Mouse (Mus musculus) heart, embryonic 13.5 days (tissue): ENCODE measurements at regions not wholly inside any gene's neighbourhood (a gene's known extent, or its start where the extent isn't known, plus 50 kb on each side); places are given as distances from the start of the nearest gene placed in this dataset.

Source experiments
- ATAC-seq: fragments of 200-750 bp; cut with Nextera tagmentation; 2 replicates; pipeline ENCODE4 v1.8.0; 2017; ENCODE audit warnings: moderate TSS enrichment; ENCODE audit not compliant: insufficient number of reproducible peaks, low FRiP score, low TSS enrichment; ENCODE audit errors: extremely low read depth
- H3K27ac ChIP-seq: fragments of 300-500 bp; sonication (generic); replicated peaks from 2 replicates; pipeline ENCODE4 v1.5.1; 2015; ENCODE audit warnings: moderate library complexity, mild to moderate bottlenecking, inconsistent platforms
- H3K27me3 ChIP-seq: fragments of 300-500 bp; sonication (generic); replicated peaks from 2 replicates; pipeline ENCODE4 v1.6.1; 2015; ENCODE audit warnings: mild to moderate bottlenecking, inconsistent platforms
- H3K36me3 ChIP-seq: fragments of 300-500 bp; sonication (generic); 2 replicates; pipeline ENCODE4 v1.6.1; 2015; ENCODE audit warnings: mild to moderate bottlenecking, inconsistent platforms
- H3K4me1 ChIP-seq: fragments of 300-500 bp; sonication (generic); 2 replicates; pipeline ENCODE4 v1.6.1; 2015; ENCODE audit warnings: inconsistent platforms
- H3K4me2 ChIP-seq: fragments of 300-500 bp; sonication (generic); 2 replicates; pipeline ENCODE4 v1.6.1; 2015; ENCODE audit warnings: inconsistent platforms, mild to moderate bottlenecking, moderate library complexity
- H3K4me3 ChIP-seq: fragments of 300-500 bp; sonication (generic); 2 replicates; pipeline ENCODE4 v1.5.1; 2015; ENCODE audit warnings: moderate library complexity, mild to moderate bottlenecking, inconsistent platforms
- H3K9ac ChIP-seq: fragments of 300-500 bp; sonication (generic); 2 replicates; pipeline ENCODE4 v1.6.1; 2015; ENCODE audit warnings: inconsistent platforms, mild to moderate bottlenecking, moderate library complexity
- H3K9me3 ChIP-seq: fragments of 300-500 bp; sonication (generic); 2 replicates; pipeline ENCODE4 v1.6.1; 2016; ENCODE audit warnings: inconsistent platforms
- WGBS: fragments of 180-500 bp; shearing (Covaris S2); methylation state at CpG from one replicate; pipeline ENCODE4 v1.1.7; 2015; ENCODE audit warnings: mixed read lengths; 5-methylcytosine and 5-hydroxymethylcytosine counted together

GRCm38 (mm10) chr13:48160161-48160560 is 100.9 kb upstream of the Id4 start:
- WGBS = 67% methylated on average over 5 of the region's 5 CpGs
- Histone ChIP-seq H3K4me3 (no peak overlapping the region), H3K36me3 (no peaks in the 10 kb centered on the region), H3K9me3 (no peaks in the 10 kb centered on the region), H3K4me2 (peak overlapping the region; percentile 64; the same call in 1 of the 2 replicates), H3K9ac (no peak overlapping the region), H3K27ac (no peak overlapping the region), H3K27me3 (no peaks in the 10 kb centered on the region), H3K4me1 (peaks cover 16% of the 10 kb centered on the region)
- no peak for ATAC-seq

DNA sequence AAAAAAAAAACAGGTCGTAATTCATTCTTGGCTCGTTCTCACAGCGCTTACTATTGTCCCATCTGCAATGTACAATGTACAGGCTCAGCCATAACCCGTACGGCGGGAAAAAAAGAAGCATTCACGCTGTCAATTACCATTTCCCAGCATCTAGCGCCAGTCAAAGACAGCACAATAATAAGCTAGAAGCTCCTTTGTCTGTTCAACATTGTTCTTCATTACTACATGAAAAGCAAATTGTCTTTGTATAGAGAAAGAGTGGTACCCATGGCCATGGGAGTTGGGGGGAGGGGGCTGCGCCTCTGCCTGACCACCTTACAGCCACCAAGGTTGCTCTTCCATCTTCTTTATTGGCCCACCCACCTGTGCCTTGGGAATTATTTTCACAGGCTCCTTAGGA is 99.7 kb upstream of the Id4 start:
- no peak for ATAC-seq
- Histone ChIP-seq H3K4me2 (no peak overlapping the region), H3K27ac (no peak overlapping the region), H3K36me3 (no peaks in the 10 kb centered on the region), H3K9ac (no peak overlapping the region), H3K4me3 (no peak overlapping the region), H3K4me1 (peaks cover 23% of the 10 kb centered on the region), H3K9me3 (no peaks in the 10 kb centered on the region), H3K27me3 (no peaks in the 10 kb centered on the region)
- 80% methylated on average over 9 of the region's 9 CpGs for WGBS

DNA sequence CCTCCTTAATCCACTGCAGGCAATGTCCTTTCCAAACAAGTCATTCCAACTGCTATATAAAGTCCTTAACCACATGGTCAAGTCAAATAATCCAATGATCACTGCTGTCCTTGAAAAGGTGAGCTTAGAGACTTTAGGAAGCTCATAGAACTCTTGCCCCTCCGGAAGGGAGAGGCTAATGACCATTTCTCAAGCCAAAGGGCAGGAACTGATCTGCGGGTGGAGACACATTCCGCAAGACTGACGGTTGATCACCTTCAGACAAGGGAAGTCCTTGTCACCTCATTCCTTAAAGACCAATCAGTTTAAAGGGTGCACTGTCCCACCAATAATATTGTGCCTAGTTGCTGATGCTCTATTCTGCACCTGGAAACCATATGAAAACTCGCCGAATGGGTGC is 96.4 kb upstream of the Id4 start:
- no peaks in the 10 kb centered on the region for H3K9me3 ChIP-seq
- H3K27ac ChIP-seq = no peak overlapping the region
- H3K4me2 ChIP-seq = no peak overlapping the region
- H3K9ac ChIP-seq = no peak overlapping the region
- H3K36me3 ChIP-seq = no peaks in the 10 kb centered on the region
- H3K4me3 ChIP-seq = no peak overlapping the region
- no peaks in the 10 kb centered on the region for H3K27me3 ChIP-seq
- ATAC-seq = no peak
- peaks cover 28% of the 10 kb centered on the region for H3K4me1 ChIP-seq
- 90% methylated on average over 6 of the region's 6 CpGs for whole genome bisulfite sequencing

DNA sequence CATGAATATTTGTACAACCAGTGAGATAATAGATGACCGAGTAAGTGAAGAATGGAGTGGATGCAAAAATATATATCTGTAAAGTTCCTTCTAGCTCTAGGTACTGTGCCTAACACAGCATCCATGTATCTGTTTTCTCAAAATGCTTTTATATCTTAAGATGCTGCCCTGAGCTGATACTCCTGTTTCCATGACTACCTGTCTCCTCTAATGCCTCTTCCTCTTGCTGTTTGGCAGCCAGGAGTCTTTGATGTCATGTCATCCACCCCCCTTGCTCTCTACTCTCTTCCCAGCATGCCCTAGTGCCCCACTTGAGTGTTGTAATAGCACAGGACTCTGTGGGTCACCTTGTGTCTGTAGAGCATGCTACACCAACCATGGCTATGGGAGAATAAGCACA is 95.2 kb upstream of the Id4 start:
- no peak for ATAC-seq
- H3K4me2 ChIP-seq = no peak overlapping the region
- H3K4me3 ChIP-seq = no peak overlapping the region
- H3K9me3 ChIP-seq = no peaks in the 10 kb centered on the region
- 69% methylated on average over 1 of the region's 1 CpGs for WGBS
- H3K27ac ChIP-seq = peak overlapping the region; percentile 59; the same call in 1 of the 2 replicates
- no peaks in the 10 kb centered on the region for H3K27me3 ChIP-seq
- H3K4me1 ChIP-seq = peaks cover 25% of the 10 kb centered on the region
- no peak overlapping the region for H3K9ac ChIP-seq
- no peaks in the 10 kb centered on the region for H3K36me3 ChIP-seq

- no peak overlapping the region for H3K4me3 ChIP-seq
- no peak overlapping the region for H3K9ac ChIP-seq
- no peak for ATAC-seq
- H3K9me3 ChIP-seq = no peaks in the 10 kb centered on the region
- H3K4me2 ChIP-seq = no peak overlapping the region
- H3K27me3 ChIP-seq = no peaks in the 10 kb centered on the region
- WGBS = 34% methylated on average over 8 of the region's 8 CpGs
- peaks cover 29% of the 10 kb centered on the region for H3K4me1 ChIP-seq
- no peaks in the 10 kb centered on the region for H3K36me3 ChIP-seq
- H3K27ac ChIP-seq = no peak overlapping the region
Observed at GRCm38 (mm10) chr13:48167976-48168375, 93.1 kb upstream of the Id4 start.

- H3K27ac ChIP-seq = no peak overlapping the region
- H3K9me3 ChIP-seq = no peaks in the 10 kb centered on the region
- no peak overlapping the region for H3K9ac ChIP-seq
- no peaks in the 10 kb centered on the region for H3K27me3 ChIP-seq
- no peak overlapping the region for H3K4me3 ChIP-seq
- peaks cover 21% of the 10 kb centered on the region for H3K4me1 ChIP-seq
- H3K4me2 ChIP-seq = no peak overlapping the region
- no peaks in the 10 kb centered on the region for H3K36me3 ChIP-seq
- WGBS = 48% methylated on average over 16 of the region's 16 CpGs
- no peak for ATAC-seq
Observed at GRCm38 (mm10) chr13:48171309-48171953, 89.6 kb upstream of the Id4 start.

GRCm38 (mm10) chr13:48171994-48172393 is 89.0 kb upstream of the Id4 start:
- no peak overlapping the region for H3K9ac ChIP-seq
- H3K4me3 ChIP-seq = no peak overlapping the region
- no peaks in the 10 kb centered on the region for H3K9me3 ChIP-seq
- H3K27me3 ChIP-seq = no peaks in the 10 kb centered on the region
- peaks cover 16% of the 10 kb centered on the region; the same call in 1 of the 2 replicates for H3K4me1 ChIP-seq
- no peak overlapping the region for H3K4me2 ChIP-seq
- H3K36me3 ChIP-seq = no peaks in the 10 kb centered on the region
- ATAC-seq = no peak
- H3K27ac ChIP-seq = no peak overlapping the region
- 60% methylated on average over 3 of the region's 3 CpGs for WGBS

GRCm38 (mm10) chr13:48192476-48192875 is 68.6 kb upstream of the Id4 start:
- H3K4me1 ChIP-seq = no peaks in the 10 kb centered on the region
- no peak overlapping the region for H3K9ac ChIP-seq
- no peak for ATAC-seq
- H3K27me3 ChIP-seq = no peaks in the 10 kb centered on the region
- H3K9me3 ChIP-seq = no peaks in the 10 kb centered on the region
- H3K4me3 ChIP-seq = no peak overlapping the region
- 80% methylated on average over 2 of the region's 2 CpGs for WGBS
- H3K27ac ChIP-seq = no peak overlapping the region
- H3K36me3 ChIP-seq = no peaks in the 10 kb centered on the region
- H3K4me2 ChIP-seq = no peak overlapping the region

- no peaks in the 10 kb centered on the region for H3K4me1 ChIP-seq
- no peak overlapping the region for H3K27ac ChIP-seq
- no peak overlapping the region for H3K9ac ChIP-seq
- no peak for ATAC-seq
- WGBS = 74% methylated on average over 5 of the region's 5 CpGs
- no peaks in the 10 kb centered on the region for H3K9me3 ChIP-seq
- no peak overlapping the region for H3K4me2 ChIP-seq
- H3K36me3 ChIP-seq = no peaks in the 10 kb centered on the region
- H3K27me3 ChIP-seq = no peaks in the 10 kb centered on the region
- no peak overlapping the region for H3K4me3 ChIP-seq
Observed at GRCm38 (mm10) chr13:48193942-48194341, 67.1 kb upstream of the Id4 start.

- H3K4me1 ChIP-seq = no peaks in the 10 kb centered on the region
- no peak overlapping the region for H3K9ac ChIP-seq
- no peak overlapping the region for H3K4me2 ChIP-seq
- H3K4me3 ChIP-seq = no peak overlapping the region
- no peak for ATAC-seq
- no peaks in the 10 kb centered on the region for H3K9me3 ChIP-seq
- H3K27me3 ChIP-seq = no peaks in the 10 kb centered on the region
- WGBS = 40% methylated on average over 4 of the region's 4 CpGs
- H3K36me3 ChIP-seq = no peaks in the 10 kb centered on the region
- H3K27ac ChIP-seq = no peak overlapping the region
Observed at GRCm38 (mm10) chr13:48207824-48208223, 53.2 kb upstream of the Id4 start.
